Mouse (Mus musculus) hematopoietic multipotent progenitor cell, adult 10-12 weeks (in vitro differentiated cells): ENCODE results near the gene Gm7978. TPM values are rescaled to one million over a fixed set of nuclear protein-coding genes. Genes with fewer than 3 reads are reported as not detected.

Source experiments
- polyA plus RNA-seq: library from polyadenylated mRNA; stranded (reverse); fragments of >175 nt; gene quantifications from 2 replicates; pipeline ENCODE4 v1.2.3, GENCODE M21; 2012; ENCODE audit warnings: low replicate concordance

The Gm7978 gene
- not detected in 2 replicates for polyA plus RNA-seq

DNA sequence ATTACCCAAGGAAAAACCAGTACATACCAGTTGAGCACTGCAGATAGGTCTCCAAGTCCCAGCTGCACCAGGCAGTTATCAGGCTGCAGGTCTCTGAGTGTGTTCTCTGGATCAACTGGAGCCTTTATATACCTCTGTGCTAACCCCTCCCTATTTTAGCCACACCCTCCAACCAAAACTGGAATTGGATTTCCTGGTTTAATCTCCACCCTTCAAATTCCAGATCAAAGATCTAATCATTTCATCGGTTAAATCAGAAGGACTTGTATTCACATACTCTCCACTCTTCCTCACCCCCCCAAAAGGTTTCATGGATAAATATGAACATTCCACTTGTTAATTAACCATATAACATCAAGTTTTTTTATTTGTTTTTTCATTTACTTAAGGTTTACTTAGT, at the start of gene Gm7978:
Gene Gm7978, minus strand, starts transcription at position 101 of the 400 bp plus-strand sequence.

DNA sequence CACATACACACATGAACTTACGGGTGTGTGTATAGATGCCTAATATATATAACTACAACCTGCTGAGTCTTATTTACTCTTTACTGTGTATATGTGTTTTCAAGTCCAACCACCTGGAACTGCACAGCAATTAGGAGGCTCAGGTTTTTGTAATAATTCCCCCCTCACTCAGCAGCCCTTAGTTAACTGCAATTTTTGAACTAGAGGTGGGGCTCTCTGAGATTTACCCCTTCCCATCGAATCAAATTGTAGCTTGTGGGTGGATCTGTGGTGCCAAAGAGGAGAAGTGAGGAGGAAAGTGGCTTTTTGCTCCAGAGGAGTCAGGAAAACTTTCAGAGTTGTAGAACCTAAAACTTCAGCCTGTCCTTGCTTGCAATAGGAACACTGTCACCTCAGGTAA, 39.7 kb upstream of the Gm7978 start, which contains the start of gene E330014E10Rik:
Gene E330014E10Rik, plus strand, starts transcription at position 301 of the 400 bp plus-strand sequence.

DNA sequence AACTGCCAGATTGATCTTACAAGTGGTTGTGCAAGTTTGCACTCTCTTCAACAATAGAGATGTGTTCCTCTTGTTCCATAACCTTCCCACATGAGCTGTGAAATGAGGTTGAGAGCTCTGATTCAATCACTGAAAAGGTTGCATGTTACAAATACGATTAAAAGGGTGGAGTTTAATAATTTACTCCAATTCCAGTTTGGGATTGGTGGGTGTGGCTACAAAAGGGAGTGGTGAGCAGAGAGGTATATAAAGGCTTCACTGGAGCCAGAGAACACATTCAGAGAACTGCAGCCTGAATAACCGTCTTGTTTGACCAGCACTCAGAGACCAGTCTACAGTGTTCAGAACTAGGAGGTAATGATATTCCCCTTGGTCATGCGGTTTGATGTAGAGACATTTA, 5.7 kb upstream of the Gm7978 start, which contains the start of gene Gm7982:
Gene Gm7982, plus strand, starts transcription at position 301 of the 400 bp plus-strand sequence.

Other genes starting within 250 kb of the Gm7978 start
- gene Gm3286, start 225.4 kb downstream of the Gm7978 start, polyA plus RNA-seq, result not detected in 2 replicates
- gene Gm7971, start 141.3 kb downstream of the Gm7978 start, polyA plus RNA-seq, result not detected in 2 replicates
- not detected in 2 replicates for gene Gm7982, start 5.8 kb upstream of the Gm7978 start, polyA plus RNA-seq
- not detected in 2 replicates for gene E330014E10Rik, start 39.8 kb upstream of the Gm7978 start, polyA plus RNA-seq
- gene Cxcl13, start 220.8 kb upstream of the Gm7978 start, polyA plus RNA-seq, result 0.48 and 0.79 TPM in 2 replicates